Mouse (Mus musculus) G1E (cell line): ENCODE data around the gene Gm45062. TPM values are rescaled to one million over a fixed set of nuclear protein-coding genes. Genes with fewer than 3 reads are reported as not detected.

ENCODE experiments used
- ATAC-seq: 2 replicates; pipeline ENCODE4 v1.8.0; 2016; ENCODE audit warnings: mild to moderate bottlenecking; ENCODE audit not compliant: insufficient number of reproducible peaks, poor library complexity, low FRiP score, severe bottlenecking; ENCODE audit errors: extremely low read depth
- DNase-seq: peaks from one replicate; pipeline ENCODE4 v3.0.0; 2012; ENCODE audit warnings: low spot score
- H3K27me3 ChIP-seq: 2 replicates; pipeline ENCODE4 v1.6.1; 2012; ENCODE audit warnings: mild to moderate bottlenecking, low read length, inconsistent platforms; ENCODE audit not compliant: insufficient read depth
- H3K36me3 ChIP-seq: replicated peaks from 2 replicates; pipeline ENCODE3; 2012; ENCODE audit warnings: mild to moderate bottlenecking, inconsistent platforms
- H3K4me1 ChIP-seq: 2 replicates; pipeline ENCODE4 v1.6.1; 2012; ENCODE audit warnings: low read depth, low read length, inconsistent platforms, mixed read lengths; ENCODE audit not compliant: insufficient read depth
- H3K4me3 ChIP-seq: 2 replicates; pipeline ENCODE4 v1.5.1; 2012; ENCODE audit warnings: low read depth, mild to moderate bottlenecking, inconsistent platforms, low read length, moderate library complexity, mixed read lengths
- H3K9me3 ChIP-seq: replicated peaks from 2 replicates; pipeline ENCODE4 v1.6.1; 2012; ENCODE audit warnings: inconsistent platforms
- CTCF ChIP-seq: IDR thresholded peaks from 2 replicates; pipeline ENCODE4 v1.5.1; 2012; ENCODE audit warnings: low read depth, low read length, inconsistent platforms, mixed read lengths
- GATA1 ChIP-seq: IDR thresholded peaks from 2 replicates; pipeline ENCODE4 v1.6.1; 2012; ENCODE audit warnings: borderline replicate concordance, low read length, inconsistent platforms, mixed read lengths
- GATA2 ChIP-seq: IDR thresholded peaks from 2 replicates; pipeline ENCODE4 v1.6.1; 2012; ENCODE audit warnings: low read depth, low read length, inconsistent platforms, borderline replicate concordance
- POLR2AphosphoS5 ChIP-seq: IDR thresholded peaks from 2 replicates; pipeline ENCODE4 v1.6.1; 2012; ENCODE audit warnings: low read depth, low read length, inconsistent platforms; ENCODE audit not compliant: insufficient replicate concordance
- TAL1 ChIP-seq: conservative IDR thresholded peaks from 2 replicates; pipeline ENCODE4 v1.6.1; 2012; ENCODE audit warnings: low read depth, low read length, inconsistent platforms, mixed read lengths
- polyA plus RNA-seq: library from polyadenylated mRNA; stranded (reverse); fragments of >175 nt; gene quantifications from 2 replicates; pipeline ENCODE4 v1.2.3, GENCODE M21; 2012
- total RNA-seq, 2 experiments: library from RNA; stranded (forward) in 1 of 2; stranded (reverse) in 1 of 2; fragments of 200-1000 nt in 1 of 2; fragments of >200 nt in 1 of 2; fragmentation: Nextera tagmentation in 1 of 2; gene quantifications; 2 replicates each; pipeline ENCODE4 v1.2.3; 2014 to 2017

The Gm45062 gene
- total and polyA plus RNA-seq, 3 experiments, result 57.6 to 88.3 TPM; not detected in 1

DNA sequence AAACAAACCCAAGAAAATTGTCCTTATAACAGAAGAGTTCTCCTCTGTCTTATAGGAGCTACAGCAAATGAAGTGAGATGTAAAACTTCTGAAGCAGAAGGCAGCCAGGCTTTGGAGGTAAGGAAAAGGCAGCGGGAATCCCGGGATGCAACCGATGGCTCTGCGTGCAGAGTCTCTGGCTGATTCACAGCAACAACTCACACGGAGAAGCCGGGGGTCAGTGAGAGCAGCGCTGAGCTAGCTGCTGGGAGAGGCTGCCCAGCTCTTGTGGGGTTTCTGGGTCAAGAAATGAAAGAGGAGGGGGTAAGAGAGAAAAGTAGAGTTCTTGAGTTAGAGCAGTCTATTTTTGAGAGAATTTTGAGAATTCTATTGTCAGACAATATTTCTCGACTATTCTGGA, 114.6 kb downstream of the Gm45062 start:
- ATAC-seq (no peak), DNase-seq (no peak)
- Histone ChIP-seq H3K4me3 (no peak overlapping the region), H3K4me1 (no peaks in the 10 kb centered on the region; the same call in 1 of the 2 replicates), H3K9me3 (no peaks in the 10 kb centered on the region), H3K27me3 (no peaks in the 10 kb centered on the region), H3K36me3 (peaks cover 32% of the 10 kb centered on the region)
- no peak for TF ChIP-seq GATA1

DNA sequence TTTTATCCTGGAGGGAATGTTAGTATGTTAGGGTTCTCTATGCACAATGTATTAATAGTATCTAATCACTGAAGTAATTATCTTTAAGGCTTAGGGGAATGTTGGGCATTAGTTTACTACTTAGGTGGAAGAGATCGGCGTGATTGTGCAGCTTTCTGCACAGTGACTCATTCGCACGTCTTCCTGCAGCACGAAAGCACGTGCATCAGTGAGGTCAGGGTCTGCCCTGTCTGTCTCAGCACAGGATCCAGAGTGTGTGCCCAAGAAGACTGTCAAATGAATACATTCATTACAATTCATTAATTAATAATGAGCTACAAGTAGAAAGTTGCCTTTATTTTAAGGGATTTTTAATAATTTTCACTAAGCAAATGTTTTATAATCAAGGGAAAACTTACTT, 115.0 kb downstream of the Gm45062 start:
- DNase-seq (no peak), ATAC-seq (no peak)
- Histone ChIP-seq H3K9me3 (no peaks in the 10 kb centered on the region), H3K27me3 (no peaks in the 10 kb centered on the region), H3K4me3 (no peak overlapping the region), H3K4me1 (no peaks in the 10 kb centered on the region; the same call in 1 of the 2 replicates), H3K36me3 (peaks cover 36% of the 10 kb centered on the region)
- TF ChIP-seq GATA2 (no peak), TAL1 (no peak), GATA1 (no peak), POLR2AphosphoS5 (no peak), CTCF (no peak)

DNA sequence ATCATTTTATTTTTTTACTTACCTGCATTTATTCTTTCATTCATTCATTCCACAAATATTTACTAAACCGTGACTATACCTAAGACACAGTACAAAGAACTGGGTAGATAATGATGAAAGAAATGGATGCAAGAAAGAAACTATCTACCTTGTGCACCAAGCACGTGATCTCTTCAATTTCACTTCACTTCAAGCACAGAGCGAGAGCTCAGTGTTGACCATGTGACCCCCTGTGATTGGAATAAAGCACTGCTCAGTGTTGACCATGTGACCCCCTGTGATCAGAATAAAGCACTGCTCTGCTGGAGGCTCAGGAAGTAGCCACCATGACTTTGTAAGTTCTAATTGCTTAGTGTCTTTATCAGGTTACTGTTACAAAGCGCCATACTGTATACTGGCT, 115.5 kb downstream of the Gm45062 start:
- no peak for ATAC-seq
- H3K4me3 ChIP-seq, result no peak overlapping the region
- H3K9me3 ChIP-seq, result no peaks in the 10 kb centered on the region
- peaks cover 36% of the 10 kb centered on the region for H3K36me3 ChIP-seq
- TF ChIP-seq POLR2AphosphoS5, result no peak
- DNase-seq, result no peak
- no peaks in the 10 kb centered on the region; the same call in 1 of the 2 replicates for H3K4me1 ChIP-seq
- H3K27me3 ChIP-seq, result no peaks in the 10 kb centered on the region

DNA sequence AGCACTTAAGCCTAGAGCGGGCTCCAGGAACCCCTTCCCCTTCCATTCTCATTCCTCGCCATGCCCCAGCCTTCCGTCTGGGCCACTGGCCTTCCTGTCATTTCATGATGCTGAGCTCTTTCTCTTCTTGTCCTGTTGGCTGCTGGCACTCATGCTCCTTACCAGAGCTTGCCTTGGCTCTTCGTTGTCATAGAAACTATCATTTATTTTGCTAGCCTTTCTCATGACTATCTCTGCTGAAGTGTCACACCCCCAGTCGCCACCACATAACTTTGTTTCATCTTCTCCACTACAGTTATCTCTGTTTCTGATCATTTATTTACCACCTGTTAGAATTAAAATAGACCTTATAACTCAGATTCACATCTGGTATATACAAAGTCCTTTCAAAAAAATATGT, 117.1 kb downstream of the Gm45062 start:
- no peak for ATAC-seq

DNA sequence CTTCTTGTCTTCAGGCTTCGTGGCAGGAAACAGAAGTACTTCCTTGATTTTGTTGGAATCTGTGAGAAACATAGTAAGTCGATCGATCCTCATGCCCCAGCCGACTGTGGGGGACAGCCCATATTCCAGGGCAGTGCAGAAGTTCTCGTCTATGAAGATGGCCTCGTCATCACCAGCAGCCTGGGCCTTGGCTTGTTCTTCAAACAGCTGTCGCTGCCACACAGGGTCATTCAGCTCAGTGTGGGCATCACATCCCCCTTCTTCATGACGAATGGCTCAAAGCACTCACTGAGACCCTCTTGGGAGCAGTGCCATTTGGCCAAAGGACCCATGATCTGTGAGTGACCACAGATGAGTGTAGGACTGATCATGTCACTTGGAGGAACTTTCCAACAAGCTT, 118.4 kb downstream of the Gm45062 start:
- H3K4me3 ChIP-seq, result no peak overlapping the region
- peaks cover 34% of the 10 kb centered on the region for H3K36me3 ChIP-seq
- TF ChIP-seq GATA2 (no peak), CTCF (no peak), TAL1 (no peak), POLR2AphosphoS5 (no peak), GATA1 (no peak)
- no peaks in the 10 kb centered on the region for H3K27me3 ChIP-seq
- H3K4me1 ChIP-seq, result no peaks in the 10 kb centered on the region; the same call in 1 of the 2 replicates
- H3K9me3 ChIP-seq, result no peaks in the 10 kb centered on the region
- no peak for DNase-seq
- no peak for ATAC-seq

More for the DNA sequence above, 117.1 kb downstream of the Gm45062 start:
- no peaks in the 10 kb centered on the region for H3K9me3 ChIP-seq
- no peak for TF ChIP-seq POLR2AphosphoS5
- H3K27me3 ChIP-seq, result no peaks in the 10 kb centered on the region
- H3K4me3 ChIP-seq, result no peak overlapping the region
- peaks cover 34% of the 10 kb centered on the region for H3K36me3 ChIP-seq
- H3K4me1 ChIP-seq, result no peaks in the 10 kb centered on the region; the same call in 1 of the 2 replicates
- DNase-seq, result no peak

DNA sequence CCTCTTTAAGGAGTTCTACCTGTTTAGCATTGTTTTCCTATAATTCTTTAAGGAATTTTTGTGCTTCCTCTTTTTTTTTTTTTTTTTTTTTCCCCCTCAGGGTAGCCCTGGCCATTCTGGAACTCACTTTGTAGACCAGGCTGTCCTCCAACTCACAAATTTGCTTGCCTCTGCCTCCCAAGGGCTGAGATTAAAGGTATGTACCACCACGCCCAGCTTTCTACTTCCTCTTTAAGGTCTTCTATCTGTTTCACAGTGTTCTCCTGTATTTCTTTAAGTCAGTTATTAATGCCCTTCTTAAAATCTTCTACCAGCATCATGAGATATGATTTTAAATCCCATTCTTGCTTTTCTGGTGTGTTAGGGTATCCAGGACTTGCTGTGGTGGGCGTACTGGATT, 130.1 kb downstream of the Gm45062 start:
- H3K4me3 ChIP-seq, result no peak overlapping the region
- no peak for ATAC-seq
- peaks cover 2% of the 10 kb centered on the region for H3K36me3 ChIP-seq
- no peak for TF ChIP-seq TAL1
- no peaks in the 10 kb centered on the region for H3K27me3 ChIP-seq
- DNase-seq, result no peak
- H3K4me1 ChIP-seq, result peaks cover 23% of the 10 kb centered on the region
- H3K9me3 ChIP-seq, result no peaks in the 10 kb centered on the region

DNA sequence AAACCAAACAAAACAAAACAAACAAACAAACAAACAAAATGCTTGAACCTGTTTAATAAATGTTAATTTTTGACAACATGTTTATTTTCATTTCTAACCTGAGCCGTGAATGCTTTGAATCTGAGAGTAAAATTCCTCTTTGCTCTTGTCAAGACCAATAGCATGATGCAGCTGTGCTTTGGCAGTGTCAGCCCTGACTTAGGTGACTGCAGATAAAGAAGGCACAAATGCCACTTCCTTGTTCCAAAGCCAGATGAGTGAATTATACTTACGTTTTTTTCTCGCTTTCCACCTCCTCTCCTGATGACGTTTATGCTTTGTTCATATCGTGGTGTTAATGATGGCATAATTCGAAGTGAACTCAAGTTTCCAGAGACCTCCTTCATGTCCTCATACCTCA, 131.0 kb downstream of the Gm45062 start:
- H3K9me3 ChIP-seq, result no peaks in the 10 kb centered on the region
- DNase-seq (no peak), ATAC-seq (no peak)
- TF ChIP-seq CTCF (no peak), TAL1 (no peak), POLR2AphosphoS5 (no peak), GATA1 (no peak), GATA2 (no peak)
- peaks cover 29% of the 10 kb centered on the region for H3K4me1 ChIP-seq
- H3K36me3 ChIP-seq, result peaks cover 2% of the 10 kb centered on the region
- no peaks in the 10 kb centered on the region for H3K27me3 ChIP-seq
- no peak overlapping the region for H3K4me3 ChIP-seq
